Mouse (Mus musculus): ENCODE measurements around the gene Kmt2e. TPM values are rescaled to one million over a fixed set of nuclear protein-coding genes. Genes with fewer than 3 reads are reported as not detected.
A peak's percentile ranks its signal among the peaks of the same experiment; 100 is the strongest.
"Not testable (repeated sequence)": the region's sequence is repeated elsewhere in the genome, so short reads cannot be mapped to it uniquely, and the experiment has no call there.

Gene Kmt2e
- total and polyA plus RNA-seq, 3 experiments: 16.7 to 67.9 (median 59.1) TPM

GRCm38 (mm10) chr5:23500715-23501114, 66.5 kb downstream of the Kmt2e start:
- DNase-seq: no peak

- no peak for DNase-seq
Measured at GRCm38 (mm10) chr5:23501582-23502316, 67.5 kb downstream of the Kmt2e start.

- DNase-seq: no peak
Measured at GRCm38 (mm10) chr5:23502317-23502937, 68.2 kb downstream of the Kmt2e start.

- no peak for DNase-seq
Measured at GRCm38 (mm10) chr5:23505578-23505977, 71.3 kb downstream of the Kmt2e start.

- DNase-seq: no peak
Measured at GRCm38 (mm10) chr5:23507210-23507609, 73.0 kb downstream of the Kmt2e start.

GRCm38 (mm10) chr5:23508630-23509029, 74.4 kb downstream of the Kmt2e start:
- DNase-seq: no peak

GRCm38 (mm10) chr5:23511456-23511855, 77.2 kb downstream of the Kmt2e start:
- DNase-seq: no peak

GRCm38 (mm10) chr5:23512556-23512955, 78.3 kb downstream of the Kmt2e start:
- no peak for DNase-seq

- DNase-seq: no peak
Measured at GRCm38 (mm10) chr5:23513468-23513867, 79.2 kb downstream of the Kmt2e start.

GRCm38 (mm10) chr5:23515038-23515437, 80.8 kb downstream of the Kmt2e start:
- DNase-seq: no peak

GRCm38 (mm10) chr5:23516962-23517361, 82.7 kb downstream of the Kmt2e start:
- DNase-seq: no peak

GRCm38 (mm10) chr5:23517839-23518238, 83.6 kb downstream of the Kmt2e start:
- DNase-seq: no peak

GRCm38 (mm10) chr5:23518673-23519072, 84.4 kb downstream of the Kmt2e start:
- peak; percentile 29 for DNase-seq

- no peak for DNase-seq
Measured at GRCm38 (mm10) chr5:23519679-23520078, 85.4 kb downstream of the Kmt2e start.

- no peak for DNase-seq
Measured at GRCm38 (mm10) chr5:23521645-23522044, 87.4 kb downstream of the Kmt2e start.

- no peak for DNase-seq
Measured at GRCm38 (mm10) chr5:23523936-23524335, 89.7 kb downstream of the Kmt2e start.

- DNase-seq: no peak
Measured at GRCm38 (mm10) chr5:23524621-23525020, 90.4 kb downstream of the Kmt2e start.

GRCm38 (mm10) chr5:23531100-23531499, 96.9 kb downstream of the Kmt2e start:
- DNase-seq: no peak

- DNase-seq: no peak
Measured at GRCm38 (mm10) chr5:23531541-23532096, 97.4 kb downstream of the Kmt2e start.

- no peak for DNase-seq
Measured at GRCm38 (mm10) chr5:23535692-23536091, 101.5 kb downstream of the Kmt2e start.

GRCm38 (mm10) chr5:23551687-23552086, 117.4 kb downstream of the Kmt2e start:
- DNase-seq: peak; percentile 10

GRCm38 (mm10) chr5:23553338-23553737, 119.1 kb downstream of the Kmt2e start:
- DNase-seq: not testable (repeated sequence)
